In genomic region chr1:152999983-153000382, GRCm38 (mm10) we compare ENCODE assay signal across 17 mouse cellular contexts. TPM values are rescaled to one million over a fixed set of nuclear protein-coding genes. Genes with fewer than 3 reads are reported as not detected.
A peak's percentile ranks its signal among the peaks of the same experiment; 100 is the strongest.
DNase-seq lines count a peak whose midpoint lies in the region; ATAC-seq lines count a peak whose summit lies in the region.
"Had no signal": no experiment of that assay in that cellular context is flagged by ENCODE, and none has a peak within 500 bp of the region (broad histone marks: within the 10 kb centered on the region; RNA-seq: fewer than 3 reads in every experiment).

No protein-coding gene starts in this region.

- H3K9me3 ChIP-seq in hindbrain, embryonic 16.5 days (ENCODE audit: control insufficient read depth, low read length): no peaks in the 10 kb centered on the region
- H3K9me3 ChIP-seq in hindbrain, embryonic 14.5 days (ENCODE audit: control insufficient read depth, low read length): no peaks in the 10 kb centered on the region
- H3K9me3 ChIP-seq: forebrain, embryonic 15.5 days; heart, embryonic 15.5 days; lung, embryonic 15.5 days; midbrain, embryonic 13.5 days; neural tube, embryonic 13.5 days had no signal

- H3K27ac ChIP-seq in hindbrain, embryonic 16.5 days (ENCODE audit: low read depth, low read length): no peak overlapping the region
- H3K27ac ChIP-seq in hindbrain, embryonic 14.5 days: no peak overlapping the region
- H3K27ac ChIP-seq: forebrain, embryonic 15.5 days; heart, embryonic 15.5 days; liver, embryonic 14.5 days; lung, embryonic 15.5 days; macrophage; midbrain, embryonic 13.5 days; neural tube, embryonic 13.5 days had no signal

- 72% methylated on average over 8 of the region's 8 CpGs for WGBS in hindbrain, embryonic 16.5 days
- WGBS in hindbrain, embryonic 14.5 days: 80% methylated on average over 8 of the region's 8 CpGs

- H3K27me3 ChIP-seq in hindbrain, embryonic 16.5 days (replicated peaks; ENCODE audit: control insufficient read depth, insufficient read depth, low read length): no peaks in the 10 kb centered on the region
- H3K27me3 ChIP-seq in hindbrain, embryonic 14.5 days (ENCODE audit: control insufficient read depth, insufficient read depth, low read length): no peaks in the 10 kb centered on the region
- H3K27me3 ChIP-seq: forebrain, embryonic 15.5 days; heart, embryonic 15.5 days; lung, embryonic 15.5 days; midbrain, embryonic 13.5 days; neural tube, embryonic 13.5 days had no signal

- no peak overlapping the region for H3K4me3 ChIP-seq in hindbrain, embryonic 16.5 days (ENCODE audit: low read length)
- no peak overlapping the region for H3K4me3 ChIP-seq in hindbrain, embryonic 14.5 days (replicated peaks; ENCODE audit: low read length)
- H3K4me3 ChIP-seq: forebrain, embryonic 15.5 days; heart, embryonic 15.5 days; lung, embryonic 15.5 days; midbrain, embryonic 13.5 days; neural tube, embryonic 13.5 days had no signal

- H3K4me1 ChIP-seq in hindbrain, embryonic 16.5 days (ENCODE audit: control insufficient read depth, insufficient read depth, low read depth, low read length): peaks cover 4% of the 10 kb centered on the region; the same call in 1 of the 2 replicates
- H3K4me1 ChIP-seq in hindbrain, embryonic 14.5 days (replicated peaks; ENCODE audit: control insufficient read depth, insufficient read depth, low read length): no peaks in the 10 kb centered on the region
- H3K4me1 ChIP-seq: lung, embryonic 15.5 days; midbrain, embryonic 13.5 days had no signal

- H3K9ac ChIP-seq in hindbrain, embryonic 16.5 days (ENCODE audit: low read depth, low read length): no peak overlapping the region
- H3K9ac ChIP-seq in hindbrain, embryonic 14.5 days: no peak overlapping the region
- H3K9ac ChIP-seq: forebrain, embryonic 15.5 days; heart, embryonic 15.5 days; liver, embryonic 14.5 days; lung, embryonic 15.5 days; midbrain, embryonic 13.5 days; neural tube, embryonic 13.5 days had no signal

- no peaks in the 10 kb centered on the region for H3K36me3 ChIP-seq in hindbrain, embryonic 16.5 days (ENCODE audit: control insufficient read depth, insufficient read depth, low read length)
- no peaks in the 10 kb centered on the region for H3K36me3 ChIP-seq in hindbrain, embryonic 14.5 days (replicated peaks; ENCODE audit: control insufficient read depth, insufficient read depth)
- H3K36me3 ChIP-seq: forebrain, embryonic 15.5 days; heart, embryonic 15.5 days; lung, embryonic 15.5 days; midbrain, embryonic 13.5 days; neural tube, embryonic 13.5 days had no signal

- no peak overlapping the region for H3K4me2 ChIP-seq in hindbrain, embryonic 16.5 days (ENCODE audit: low read length)
- H3K4me2 ChIP-seq in hindbrain, embryonic 14.5 days (replicated peaks): no peak overlapping the region
- H3K4me2 ChIP-seq: forebrain, embryonic 15.5 days; heart, embryonic 15.5 days; lung, embryonic 15.5 days; midbrain, embryonic 13.5 days; neural tube, embryonic 13.5 days had no signal

- ATAC-seq in hindbrain, embryonic 16.5 days: peak; percentile 48; the same call in 1 of the 2 replicates
- no peak for ATAC-seq in hindbrain, embryonic 14.5 days (ENCODE audit: low FRiP score)
- ATAC-seq: forebrain, embryonic 15.5 days; midbrain, embryonic 13.5 days had no signal

- DNase-seq in hindbrain, embryonic 14.5 days (ENCODE audit: low spot score): no peak
- peak; percentile 12 for DNase-seq in 3134 (ENCODE audit: extremely low read depth, insufficient read length, low spot score)
- peak; percentile 54 for DNase-seq in brain, adult 2 months (ENCODE audit: low read depth, low spot score)
- peak; percentile 35 to 45 for DNase-seq in cerebellum, postnatal 36 days
- DNase-seq in adipocyte (ENCODE audit: low spot score): no peak
- DNase-seq in lung, postnatal 25 days (ENCODE audit: low spot score): no peak
- DNase-seq: adrenal gland, adult 8-10 months; gastrocnemius, postnatal 36 days; kidney, postnatal 36 days had no signal

RNA-seq across cellular contexts. Expression of gene Nmnat2, which starts 45.2 kb away (rescaled TPM):
- polyA plus RNA-seq in hindbrain, embryonic 16.5 days (2015; fragmentation: Nextera tagmentation; extraction: Ambion mirVana): 75.4 and 83.4 TPM in 2 replicates
- polyA plus RNA-seq in hindbrain, embryonic 14.5 days (2014; fragmentation: Nextera tagmentation; extraction: Ambion mirVana): 81.6 and 84.7 TPM in 2 replicates
- polyA plus RNA-seq: macrophage had no signal

Comparison
In these comparisons a context has a peak if more than half of its experiments do, and no peak if none do; other contexts are left out.
1. DNase-seq: peak in 3134 (single experiment), brain, adult 2 months (single experiment) and cerebellum, postnatal 36 days (2 of 2); none in hindbrain, embryonic 14.5 days (single experiment), adipocyte (single experiment) and lung, postnatal 25 days (single experiment).